Mouse (Mus musculus) limb, embryonic 13.5 days (tissue): ENCODE results near the gene Osbpl10. TPM values are rescaled to one million over a fixed set of nuclear protein-coding genes. Genes with fewer than 3 reads are reported as not detected.
"Not testable (repeated sequence)": the region's sequence is repeated elsewhere in the genome, so short reads cannot be mapped to it uniquely, and the experiment has no call there.

Experiments used
- ATAC-seq: fragments of 200-750 bp; cut with Nextera tagmentation; 2 replicates; pipeline ENCODE4 v1.8.0; 2017; ENCODE audit warnings: low read depth, moderate number of reproducible peaks, moderate TSS enrichment; ENCODE audit not compliant: low FRiP score
- H3K27ac ChIP-seq: fragments of 300-500 bp; sonication (generic); 2 replicates; pipeline ENCODE4 v1.5.1; 2015; ENCODE audit warnings: inconsistent platforms, mild to moderate bottlenecking, moderate library complexity
- H3K27me3 ChIP-seq: fragments of 300-500 bp; sonication (generic); 2 replicates; pipeline ENCODE4 v1.6.1; 2015; ENCODE audit warnings: mild to moderate bottlenecking, inconsistent platforms
- H3K36me3 ChIP-seq: fragments of 300-500 bp; sonication (generic); 2 replicates; pipeline ENCODE4 v1.6.1; 2015; ENCODE audit warnings: inconsistent platforms, mild to moderate bottlenecking, moderate library complexity
- H3K4me1 ChIP-seq: fragments of 300-500 bp; sonication (generic); 2 replicates; pipeline ENCODE4 v1.6.1; 2015; ENCODE audit warnings: inconsistent platforms
- H3K4me2 ChIP-seq: fragments of 300-500 bp; sonication (generic); replicated peaks from 2 replicates; pipeline ENCODE4 v1.6.1; 2015; ENCODE audit warnings: inconsistent platforms, mild to moderate bottlenecking, moderate library complexity
- H3K4me3 ChIP-seq: fragments of 300-500 bp; sonication (generic); 2 replicates; pipeline ENCODE4 v1.5.1; 2015; ENCODE audit warnings: moderate library complexity, mild to moderate bottlenecking, inconsistent platforms
- H3K9ac ChIP-seq: fragments of 300-500 bp; sonication (generic); 2 replicates; pipeline ENCODE4 v1.6.1; 2015; ENCODE audit warnings: mild to moderate bottlenecking, inconsistent platforms
- H3K9me3 ChIP-seq: fragments of 300-500 bp; sonication (generic); 2 replicates; pipeline ENCODE4 v1.6.1; 2016; ENCODE audit warnings: inconsistent platforms
- WGBS: fragments of 180-500 bp; shearing (Covaris S2); methylation state at CpG from one replicate; pipeline ENCODE4 v1.1.7; 2015; 5-methylcytosine and 5-hydroxymethylcytosine counted together
- polyA plus RNA-seq: library from polyadenylated mRNA; unstranded; fragments of >200 nt; fragmentation: Nextera tagmentation; extraction: Ambion mirVana; gene quantifications from 2 replicates; pipeline ENCODE4 v1.2.1, GENCODE M21; 2015

Gene Osbpl10
- polyA plus RNA-seq, 1 experiment from 2014 or later: 2.8 TPM

DNA sequence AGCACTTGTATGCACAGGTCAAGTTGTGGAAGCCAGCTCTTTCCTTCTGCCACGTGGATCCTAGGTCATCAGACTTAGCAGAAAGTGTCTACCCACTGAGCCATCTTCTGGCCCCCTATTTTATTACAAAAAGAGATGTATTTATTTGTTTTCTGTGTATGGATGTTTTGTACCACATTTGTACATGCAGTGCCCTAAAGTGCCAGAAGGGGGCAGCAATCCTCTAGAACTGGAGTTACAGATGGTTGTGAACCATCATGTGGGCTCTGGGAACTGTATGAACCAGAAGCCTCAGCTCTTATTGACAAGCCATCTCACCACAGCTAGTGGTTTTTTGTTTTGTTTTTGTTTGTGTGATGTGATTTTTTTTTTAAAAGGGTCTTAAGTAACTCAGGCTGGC lies 25.5 kb upstream of the Osbpl10 start:
- Histone ChIP-seq H3K27me3 (no peaks in the 10 kb centered on the region), H3K36me3 (no peaks in the 10 kb centered on the region), H3K4me2 (no peak overlapping the region), H3K9ac (no peak overlapping the region), H3K27ac (no peak overlapping the region), H3K4me3 (no peak overlapping the region), H3K9me3 (peaks cover 3% of the 10 kb centered on the region; the same call in 1 of the 2 replicates), H3K4me1 (peaks cover 16% of the 10 kb centered on the region)
- no peak for ATAC-seq
- WGBS: 32% methylated on average over 1 of the region's 1 CpGs

DNA sequence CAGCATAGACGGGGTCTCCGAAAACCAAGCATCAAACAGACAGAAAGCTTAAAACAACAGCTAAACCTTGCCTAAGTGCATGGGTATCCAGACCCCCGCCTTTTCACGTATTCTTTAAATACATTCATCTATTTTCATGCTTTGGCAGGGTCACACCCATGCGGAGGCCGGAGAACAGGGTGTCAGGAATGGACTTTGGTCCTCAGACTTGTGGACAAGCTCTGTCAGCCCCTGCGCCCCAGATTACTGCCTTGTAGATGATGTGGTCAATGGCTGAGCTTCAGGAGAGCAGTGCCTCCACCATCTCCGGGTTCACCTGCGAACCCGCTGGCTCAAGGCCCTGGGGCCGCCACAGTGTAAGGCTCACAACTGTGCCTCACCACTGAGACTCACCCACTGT lies 23.0 kb upstream of the Osbpl10 start:
- H3K27ac ChIP-seq: no peak overlapping the region
- no peak overlapping the region for H3K4me3 ChIP-seq
- H3K9ac ChIP-seq: no peak overlapping the region
- H3K27me3 ChIP-seq: no peaks in the 10 kb centered on the region
- peaks cover 3% of the 10 kb centered on the region; the same call in 1 of the 2 replicates for H3K9me3 ChIP-seq
- no peaks in the 10 kb centered on the region for H3K4me1 ChIP-seq
- no peaks in the 10 kb centered on the region for H3K36me3 ChIP-seq
- 91% methylated on average over 11 of the region's 11 CpGs for WGBS
- no peak for ATAC-seq
- no peak overlapping the region for H3K4me2 ChIP-seq

DNA sequence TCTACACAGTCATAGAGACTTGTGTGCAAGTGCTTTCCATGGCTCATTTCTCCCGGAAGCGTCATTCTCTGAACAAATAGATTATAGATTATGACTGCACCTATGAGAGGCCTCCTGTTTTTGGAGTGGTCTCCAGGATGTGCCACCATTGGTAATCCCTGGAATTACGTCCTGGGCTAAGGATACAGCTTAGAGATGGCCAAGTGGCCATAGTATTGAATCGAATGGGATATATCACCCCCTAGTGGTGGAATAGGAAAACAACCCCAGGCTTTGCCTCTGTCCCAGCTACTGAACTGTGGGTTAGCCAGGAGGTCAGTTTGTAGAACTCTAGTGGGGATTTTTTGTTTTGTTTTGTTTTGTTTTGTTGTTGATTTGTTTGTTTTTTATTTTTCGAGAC lies 21.4 kb upstream of the Osbpl10 start:
- no peak for ATAC-seq
- H3K27ac ChIP-seq: no peak overlapping the region

DNA sequence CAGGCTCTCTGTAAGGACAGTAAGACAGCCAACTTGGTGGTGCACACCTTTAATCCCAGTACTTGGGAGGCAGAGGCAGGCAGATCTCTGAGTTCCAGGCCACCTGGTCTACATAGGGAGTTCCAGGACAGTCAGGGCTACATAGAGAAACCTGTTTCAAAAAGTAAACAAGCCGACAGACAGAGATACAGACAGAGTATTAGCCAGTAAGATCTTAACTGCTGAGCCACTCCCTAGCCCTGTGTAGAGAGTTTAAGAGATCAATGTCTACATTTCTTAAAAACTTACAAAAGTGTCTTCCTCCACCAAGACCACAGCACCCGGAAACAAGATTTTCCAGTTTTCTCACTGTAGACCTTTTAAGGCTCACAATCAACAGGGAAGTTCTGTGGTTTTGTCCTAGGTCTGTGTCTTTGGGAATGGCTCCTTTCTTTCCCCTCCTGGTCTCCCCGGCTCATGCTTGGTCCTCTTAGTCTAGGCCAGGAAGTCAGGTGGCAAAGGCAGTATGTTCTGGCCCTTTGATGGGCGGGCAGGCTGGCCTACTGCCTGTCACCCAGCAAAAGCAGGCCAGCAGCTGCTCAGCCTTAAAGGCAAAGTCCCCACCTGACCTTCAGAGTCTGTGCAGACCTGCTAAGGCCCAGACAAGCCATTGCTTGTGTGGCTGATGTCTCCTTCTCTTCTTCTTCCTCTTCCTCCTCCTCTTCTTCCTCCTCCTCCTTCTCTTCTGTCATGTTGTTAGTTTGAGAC lies 18.2 kb upstream of the Osbpl10 start:
- Histone ChIP-seq H3K4me1 (no peaks in the 10 kb centered on the region), H3K4me2 (no peak overlapping the region), H3K4me3 (no peak overlapping the region), H3K36me3 (no peaks in the 10 kb centered on the region), H3K9ac (no peak overlapping the region), H3K9me3 (no peaks in the 10 kb centered on the region), H3K27ac (no peak overlapping the region), H3K27me3 (no peaks in the 10 kb centered on the region)
- ATAC-seq: no peak
- whole genome bisulfite sequencing: 65% methylated on average over 4 of the region's 4 CpGs

More for the DNA sequence above, 21.4 kb upstream of the Osbpl10 start:
- Histone ChIP-seq H3K4me1 (no peaks in the 10 kb centered on the region), H3K27me3 (no peaks in the 10 kb centered on the region), H3K9me3 (peaks cover 3% of the 10 kb centered on the region; the same call in 1 of the 2 replicates), H3K4me3 (no peak overlapping the region), H3K36me3 (no peaks in the 10 kb centered on the region), H3K9ac (no peak overlapping the region), H3K4me2 (no peak overlapping the region)
- 42% methylated on average over 5 of the region's 5 CpGs for WGBS

DNA sequence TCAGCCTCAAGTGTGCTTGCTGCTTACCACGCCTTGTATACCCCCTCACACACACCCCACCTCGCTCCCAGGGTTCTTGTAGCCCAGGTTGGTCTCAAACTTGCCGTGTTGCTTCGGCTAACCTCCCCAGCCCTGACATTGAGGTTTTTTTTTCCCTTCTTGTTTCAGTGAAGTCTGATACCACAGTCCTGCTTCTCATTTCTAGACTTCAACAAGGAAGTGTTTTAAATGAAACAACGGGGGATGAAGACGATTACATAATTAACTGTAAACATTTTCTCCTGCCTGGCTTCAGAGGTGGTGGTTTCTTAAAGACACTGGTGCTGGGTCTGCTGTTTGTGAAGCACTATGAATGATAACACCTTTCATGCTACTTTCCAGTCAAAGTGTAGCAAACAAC lies 17.5 kb upstream of the Osbpl10 start:
- peaks cover 4% of the 10 kb centered on the region; the same call in 1 of the 2 replicates for H3K9me3 ChIP-seq
- no peaks in the 10 kb centered on the region for H3K4me1 ChIP-seq
- H3K4me2 ChIP-seq: no peak overlapping the region
- H3K9ac ChIP-seq: no peak overlapping the region
- no peaks in the 10 kb centered on the region for H3K36me3 ChIP-seq
- 84% methylated on average over 6 of the region's 6 CpGs for WGBS
- no peak for ATAC-seq
- no peak overlapping the region for H3K27ac ChIP-seq
- no peak overlapping the region for H3K4me3 ChIP-seq
- H3K27me3 ChIP-seq: no peaks in the 10 kb centered on the region

DNA sequence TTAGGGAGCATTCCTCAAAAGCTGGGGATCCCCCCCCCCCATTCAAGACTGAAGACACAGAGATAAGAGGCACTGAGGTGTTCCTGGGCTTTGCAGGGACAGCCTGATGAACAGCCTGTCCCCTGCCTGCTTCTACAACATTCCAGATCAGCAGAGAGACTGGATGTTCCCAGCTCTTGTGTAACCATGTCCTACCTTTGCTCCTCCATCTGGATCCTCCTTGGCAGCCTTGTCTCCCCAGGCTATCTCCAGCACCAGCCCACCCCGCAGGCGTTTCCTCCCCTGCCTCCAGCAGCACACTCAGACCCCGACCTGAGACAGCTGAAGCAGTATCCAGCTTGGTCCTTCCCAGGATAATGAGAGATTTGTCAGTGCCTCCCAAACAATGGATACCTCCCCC lies 14.3 kb upstream of the Osbpl10 start:
- Histone ChIP-seq H3K27ac (no peak overlapping the region), H3K27me3 (no peaks in the 10 kb centered on the region), H3K4me2 (no peak overlapping the region), H3K4me1 (no peaks in the 10 kb centered on the region), H3K9me3 (peaks cover 5% of the 10 kb centered on the region; the same call in 1 of the 2 replicates), H3K36me3 (no peaks in the 10 kb centered on the region), H3K9ac (no peak overlapping the region), H3K4me3 (no peak overlapping the region)
- no peak for ATAC-seq
- WGBS: 70% methylated on average over 3 of the region's 3 CpGs

DNA sequence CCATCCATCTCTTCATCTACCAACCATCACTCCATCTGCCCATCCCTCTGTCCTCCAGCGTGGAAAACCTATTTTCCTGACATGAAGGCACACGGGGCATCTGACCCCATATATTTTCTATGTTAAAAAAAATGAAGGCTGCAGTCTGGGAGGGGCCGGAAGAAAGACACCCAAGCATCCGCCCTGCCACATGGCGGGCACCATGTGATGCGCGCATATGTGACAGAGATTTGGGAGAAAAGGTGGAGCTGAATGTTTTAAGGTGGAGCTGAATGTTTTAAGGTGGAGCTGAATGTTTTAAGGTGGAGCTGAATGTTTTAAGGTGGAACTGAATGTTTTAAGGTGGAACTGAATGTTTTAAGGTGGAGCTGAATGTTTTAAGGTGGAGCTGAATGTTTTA lies 12.1 kb upstream of the Osbpl10 start:
- 84% methylated on average over 7 of the region's 7 CpGs for WGBS
- ATAC-seq: not testable (repeated sequence)

DNA sequence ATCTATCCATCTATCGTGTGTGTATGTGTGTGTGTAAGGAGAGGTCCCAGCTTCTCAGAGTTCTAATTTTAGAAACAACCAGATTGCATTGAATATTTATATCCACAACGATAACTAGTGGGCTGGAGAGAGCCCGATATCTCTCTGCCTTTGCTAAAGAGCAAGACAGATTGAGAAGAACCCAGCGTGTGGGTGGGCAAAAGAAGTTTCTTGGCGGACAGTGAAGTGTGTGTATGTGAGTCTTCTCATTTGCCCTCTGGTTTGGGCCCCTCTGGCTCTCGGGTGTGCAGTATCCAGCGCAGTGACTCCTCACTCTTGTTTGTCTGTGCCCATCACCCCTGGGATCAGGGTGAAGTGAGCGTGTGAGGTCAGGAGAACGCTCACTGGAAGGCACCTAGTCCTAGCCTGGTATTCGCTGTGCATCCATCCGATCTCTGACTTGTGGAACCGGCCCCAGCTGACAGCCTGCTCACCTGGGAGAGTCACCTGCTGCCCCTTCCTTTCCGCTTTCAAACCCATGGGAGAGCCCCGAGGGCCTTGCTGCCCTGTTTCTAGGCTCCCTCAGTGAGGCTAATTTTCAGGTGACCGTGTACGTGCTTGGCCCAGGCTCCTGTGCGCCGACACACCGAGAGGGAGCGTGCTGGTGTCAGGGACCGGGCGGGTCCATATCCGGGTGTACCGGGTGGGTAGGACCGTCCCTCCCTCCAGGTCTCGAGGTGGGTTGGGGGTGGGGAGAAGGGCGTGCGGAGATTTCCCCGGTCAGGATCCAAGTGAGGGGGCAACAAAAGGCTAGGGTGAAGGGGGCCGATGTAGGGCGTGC lies 698 bp upstream of the Osbpl10 start:
- Histone ChIP-seq H3K9ac (peak overlapping the region; percentile 87), H3K4me2 (peak overlapping the region; percentile 92), H3K27me3 (peaks cover 18% of the 10 kb centered on the region), H3K27ac (peak overlapping the region; percentile 80; the same call in 1 of the 2 replicates), H3K36me3 (no peaks in the 10 kb centered on the region), H3K9me3 (no peaks in the 10 kb centered on the region), H3K4me1 (peaks cover 29% of the 10 kb centered on the region), H3K4me3 (peak overlapping the region; percentile 79)
- 10% methylated on average over 31 of the region's 31 CpGs for WGBS
- peak; percentile 66 for ATAC-seq

More for the DNA sequence above, 12.1 kb upstream of the Osbpl10 start:
- H3K4me3 ChIP-seq, H3K27me3 ChIP-seq, H3K36me3 ChIP-seq, H3K4me2 ChIP-seq, H3K27ac ChIP-seq, H3K9ac ChIP-seq, H3K9me3 ChIP-seq, H3K4me1 ChIP-seq: not testable (repeated sequence)

DNA sequence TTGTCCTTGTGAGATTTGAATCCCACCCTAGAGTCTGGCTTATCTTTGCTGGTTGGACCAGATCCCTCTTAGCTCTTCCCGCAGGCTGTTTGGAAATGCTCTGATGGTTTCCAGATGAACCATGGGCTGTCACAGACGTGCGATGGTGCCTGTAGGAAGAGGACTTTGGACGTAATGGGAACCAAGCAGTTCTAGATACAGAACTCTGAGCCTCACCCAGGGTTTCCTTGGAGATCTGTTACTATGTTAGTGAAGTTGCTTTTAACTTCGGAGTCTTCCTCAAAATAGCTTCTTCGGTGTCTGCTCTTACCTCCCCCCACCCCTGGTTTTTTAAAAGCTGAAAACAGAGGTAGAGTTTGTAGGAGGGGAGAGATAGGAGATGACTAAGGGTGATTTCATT lies 1.6 kb downstream of the Osbpl10 start:
- peak overlapping the region; percentile 79 for H3K4me3 ChIP-seq
- H3K4me2 ChIP-seq: peak overlapping the region; percentile 92
- H3K9ac ChIP-seq: 0 out of 2 replicates have a peak overlapping the region, but pooled peaks have one; percentile 87
- H3K27me3 ChIP-seq: peaks cover 18% of the 10 kb centered on the region
- H3K27ac ChIP-seq: no peak overlapping the region
- H3K9me3 ChIP-seq: no peaks in the 10 kb centered on the region
- WGBS: 46% methylated on average over 6 of the region's 6 CpGs
- no peak for ATAC-seq
- H3K4me1 ChIP-seq: peaks cover 29% of the 10 kb centered on the region
- no peaks in the 10 kb centered on the region for H3K36me3 ChIP-seq

DNA sequence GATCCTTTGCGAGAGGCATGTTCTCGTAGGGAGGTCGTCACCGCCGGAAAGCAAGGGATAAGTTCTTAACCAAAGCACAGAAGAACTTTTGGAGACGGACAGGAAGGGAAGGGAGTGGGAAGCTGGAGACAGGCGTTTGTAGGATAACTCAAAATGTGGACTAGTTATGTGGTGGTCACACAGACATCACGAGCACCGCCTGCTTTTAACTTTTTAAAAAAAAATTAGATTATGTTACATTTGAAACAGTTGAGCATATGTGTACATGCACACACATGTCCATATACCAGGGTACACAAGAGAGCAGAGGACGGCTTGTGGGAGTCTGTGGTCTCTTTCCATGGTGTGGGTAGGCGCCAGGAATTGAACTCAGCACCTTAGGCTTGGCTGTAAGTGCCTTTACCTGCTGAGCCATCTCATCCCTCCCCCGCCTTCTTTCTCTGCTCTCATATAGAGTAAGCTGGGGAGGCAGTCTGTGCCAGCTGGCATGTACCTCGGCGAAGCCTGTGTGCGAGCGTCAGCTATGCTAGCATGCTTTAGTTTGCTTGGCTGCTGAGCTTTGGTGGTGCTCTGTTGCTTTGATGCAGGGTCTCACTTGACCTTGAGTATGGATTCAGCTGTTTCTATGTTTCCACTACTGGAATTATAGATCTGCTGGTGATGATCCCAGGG lies 4.5 kb downstream of the Osbpl10 start, which contains the start of gene Rps27rt:
TSS of gene Rps27rt (minus strand) at position 51 of the 672 bp plus-strand sequence.
- no peak within 1 kb of the TSS for H3K9ac ChIP-seq
- no peak for ATAC-seq
- H3K36me3 ChIP-seq: no peaks in the 10 kb centered on the region
- peaks cover 14% of the 10 kb centered on the region for H3K27me3 ChIP-seq
- H3K4me2 ChIP-seq: no peak within 1 kb of the TSS
- no peak within 1 kb of the TSS for H3K27ac ChIP-seq
- H3K4me3 ChIP-seq: no peak within 1 kb of the TSS
- 92% methylated on average over 16 of the region's 16 CpGs for WGBS
- H3K4me1 ChIP-seq: peaks cover 25% of the 10 kb centered on the region
- H3K9me3 ChIP-seq: no peaks in the 10 kb centered on the region; the same call in 1 of the 2 replicates

DNA sequence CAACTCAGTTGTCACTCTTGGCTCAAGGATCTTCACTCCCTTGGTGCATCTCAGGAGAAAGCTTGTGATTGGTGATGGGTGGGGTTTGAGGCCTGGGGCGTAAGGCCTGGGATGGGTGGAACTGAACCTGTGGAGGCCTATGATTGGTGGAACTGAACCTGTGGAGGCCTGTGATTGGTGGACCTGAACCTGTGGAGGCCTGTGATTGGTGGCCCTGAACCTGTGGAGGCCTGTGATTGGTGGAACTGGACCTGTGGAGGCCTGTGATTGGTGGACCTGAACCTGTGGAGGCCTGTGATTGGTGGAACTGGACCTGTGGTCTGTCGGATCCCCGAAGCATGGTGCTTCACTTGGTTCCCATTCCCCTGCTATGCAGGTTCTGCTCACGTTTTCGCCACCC lies 7.4 kb downstream of the Osbpl10 start:
- Histone ChIP-seq H3K4me1 (peaks cover 17% of the 10 kb centered on the region), H3K27me3 (no peaks in the 10 kb centered on the region), H3K4me3 (no peak overlapping the region), H3K9ac (no peak overlapping the region), H3K27ac (no peak overlapping the region), H3K4me2 (no peak overlapping the region), H3K36me3 (no peaks in the 10 kb centered on the region), H3K9me3 (no peaks in the 10 kb centered on the region; the same call in 1 of the 2 replicates)
- WGBS: 91% methylated on average over 5 of the region's 5 CpGs
- no peak for ATAC-seq

DNA sequence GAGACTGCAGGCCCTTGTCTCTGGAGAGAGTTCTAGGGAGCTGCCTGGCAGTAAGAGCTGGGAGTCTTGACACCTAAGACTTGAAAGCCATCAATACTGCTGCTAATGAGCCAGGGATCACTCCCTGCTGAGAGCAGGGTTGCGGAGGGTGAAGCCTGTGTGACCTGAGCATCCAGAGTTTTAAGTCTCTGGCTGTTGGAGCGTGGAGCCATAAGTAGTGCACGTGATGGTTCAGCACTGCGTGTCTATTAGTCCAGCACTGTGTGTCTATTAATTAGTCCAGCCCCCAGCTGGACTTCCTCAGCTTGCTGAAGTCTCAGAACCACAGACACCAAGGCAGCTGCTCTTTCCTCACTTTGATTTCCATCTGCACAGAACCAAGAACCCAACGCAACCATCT lies 8.0 kb downstream of the Osbpl10 start:
- Histone ChIP-seq H3K4me1 (peaks cover 13% of the 10 kb centered on the region), H3K27me3 (no peaks in the 10 kb centered on the region), H3K36me3 (no peaks in the 10 kb centered on the region), H3K4me3 (no peak overlapping the region), H3K9me3 (no peaks in the 10 kb centered on the region; the same call in 1 of the 2 replicates), H3K4me2 (no peak overlapping the region), H3K27ac (no peak overlapping the region), H3K9ac (no peak overlapping the region)
- no peak for ATAC-seq
- WGBS: 78% methylated on average over 5 of the region's 5 CpGs
